Mouse (Mus musculus): ENCODE measurements at regions not wholly inside any gene's neighbourhood (a gene's known extent, or its start where the extent isn't known, plus 50 kb on each side); places are given as distances from the start of the nearest gene placed in this dataset.
A peak's percentile ranks its signal among the peaks of the same experiment; 100 is the strongest.

GRCm38 (mm10) chr1:79921333-79921732 lies 60.4 kb upstream of the Serpine2 start:
- DNase-seq (ENCODE audit: low spot score in 2 of 2), result no peak

- DNase-seq (ENCODE audit: low spot score in 2 of 2), result peak in 1 of 2 experiments; percentile 15
These were observed 56.6 kb upstream of the Serpine2 start for GRCm38 (mm10) chr1:79917426-79918150.
